Mouse (Mus musculus) embryo, embryonic 11 days (tissue): Measurements from ENCODE around the gene Per1.

Source experiments
- DNase-seq: peaks from one replicate; pipeline ENCODE4 v3.0.0-alpha.2; 2015

Per1 gene

DNA sequence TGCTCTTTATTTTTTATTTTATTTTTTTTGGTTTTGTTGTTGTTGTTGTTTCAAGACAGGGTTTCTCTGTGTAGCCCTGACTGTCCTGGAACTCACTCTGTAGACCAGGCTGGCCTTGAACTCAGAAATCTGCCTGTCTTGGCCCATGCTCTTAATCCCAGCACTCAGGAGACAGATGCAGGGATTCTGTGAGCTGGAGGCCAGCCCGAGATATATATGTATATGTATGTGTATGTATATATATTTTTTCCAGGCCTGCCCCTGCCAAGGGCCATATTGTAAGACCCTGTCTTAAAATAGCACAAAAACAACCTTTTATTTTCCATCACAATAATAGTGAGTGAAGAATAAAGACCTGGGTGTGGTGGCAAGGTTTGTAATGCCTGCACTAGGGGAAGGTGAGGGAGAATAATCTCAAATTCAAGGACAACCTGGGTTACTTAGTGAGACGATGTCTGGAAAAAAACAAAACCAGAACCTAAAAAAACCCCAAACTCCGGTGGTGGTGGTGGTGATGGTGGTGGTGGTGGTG, 29.6 kb upstream of the Per1 start:
- DNase-seq, result no peak

- peak; percentile 49 for DNase-seq
These were observed 28.7 kb upstream of the Per1 start for GRCm38 (mm10) chr11:69066163-69066861.

- peak; percentile 91 for DNase-seq
These were observed 28.1 kb upstream of the Per1 start for GRCm38 (mm10) chr11:69066956-69067355.

DNA sequence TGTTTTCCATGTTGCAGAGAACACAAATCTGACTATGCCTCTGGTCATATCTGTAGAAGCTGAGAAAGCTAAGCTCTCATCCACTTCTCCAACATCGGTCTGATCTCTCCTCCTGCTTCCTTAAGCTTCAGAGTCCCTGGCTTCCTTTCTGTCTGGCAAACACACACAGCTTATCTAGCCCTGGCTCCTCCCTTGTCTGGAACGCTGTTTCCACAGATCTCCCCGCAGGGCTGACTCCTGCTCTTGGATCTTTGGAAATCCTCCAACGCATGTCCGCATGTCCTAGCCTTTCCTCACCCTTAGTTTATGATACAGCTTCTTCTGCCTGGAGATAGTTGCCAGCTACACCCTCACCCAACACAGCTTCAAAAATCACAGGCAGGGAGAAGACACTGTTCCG, 27.4 kb upstream of the Per1 start:
- DNase-seq, result no peak

DNA sequence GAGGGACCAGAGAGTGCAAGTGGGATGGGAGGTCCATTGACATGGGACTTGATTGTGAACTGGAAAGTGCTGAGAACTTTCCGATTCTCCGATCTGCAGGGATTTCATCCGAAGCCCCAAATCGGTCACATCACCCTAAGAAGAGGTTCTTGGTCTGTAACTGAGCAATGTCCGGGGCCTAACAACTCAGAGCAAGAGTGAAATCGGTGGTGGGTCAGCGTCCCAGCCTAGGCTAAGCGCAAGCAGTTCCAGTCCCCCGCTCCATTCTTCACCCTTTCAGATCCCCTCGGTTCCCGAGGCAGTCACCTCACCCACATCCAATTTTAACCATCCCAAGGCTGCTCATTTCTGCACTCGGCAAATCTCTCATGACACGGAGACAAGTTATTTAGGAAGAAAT, 24.9 kb upstream of the Per1 start:
- DNase-seq, result peak; percentile 63

DNA sequence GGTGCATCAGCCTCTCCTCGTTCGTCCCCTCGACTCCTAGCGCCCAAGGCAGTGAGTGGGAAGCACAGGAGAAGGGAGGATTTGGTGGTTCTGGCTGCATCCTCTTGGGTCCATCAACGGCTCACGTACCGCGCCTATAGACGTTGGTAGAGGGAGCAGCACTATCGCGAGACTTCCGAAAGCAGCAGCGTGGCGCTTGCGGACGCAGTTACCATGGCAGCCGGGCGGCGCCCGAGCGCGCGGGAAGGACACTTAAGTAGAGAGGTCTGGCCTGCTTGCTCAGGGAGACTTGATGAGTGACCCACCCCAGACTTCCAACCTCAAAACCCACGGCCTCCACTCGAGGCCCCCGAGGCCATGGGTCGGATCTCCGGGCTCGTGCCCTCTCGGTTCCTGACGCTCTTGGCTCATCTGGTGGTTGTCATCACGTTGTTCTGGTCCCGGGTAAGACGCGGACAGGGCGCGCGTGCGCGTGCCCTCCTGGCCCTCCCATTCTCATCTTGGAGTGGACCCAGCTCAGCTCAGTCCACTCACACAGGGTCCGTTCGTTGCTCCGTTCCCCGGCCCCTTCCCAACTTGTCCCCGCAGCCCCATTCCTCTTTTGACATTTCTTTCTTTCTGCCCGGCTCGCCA, 24.3 kb upstream of the Per1 start, which contains the start of gene Tmem107:
Gene Tmem107 (plus strand): TSS at position 217 of the 633 bp plus-strand sequence.
- DNase-seq, result peak; percentile 97

DNA sequence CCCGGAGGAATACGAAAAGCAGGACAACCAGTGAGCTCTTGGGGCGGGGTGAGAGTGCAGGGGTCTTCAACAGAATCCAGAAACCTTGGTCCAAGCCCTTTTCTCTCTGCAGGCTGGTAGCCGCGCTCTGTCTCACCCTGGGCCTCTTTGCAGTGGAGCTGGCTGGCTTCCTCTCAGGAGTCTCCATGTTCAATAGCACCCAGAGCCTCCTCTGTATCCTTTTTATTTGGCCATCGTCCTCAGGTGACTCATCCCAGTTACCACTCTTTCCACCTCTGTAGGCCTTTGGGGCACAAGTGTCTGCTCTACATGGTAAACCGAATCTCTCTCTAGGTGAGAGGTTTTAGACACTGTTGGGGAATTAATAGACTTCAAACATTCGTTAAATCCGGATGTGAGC, 23.8 kb upstream of the Per1 start:
- DNase-seq, result no peak

DNA sequence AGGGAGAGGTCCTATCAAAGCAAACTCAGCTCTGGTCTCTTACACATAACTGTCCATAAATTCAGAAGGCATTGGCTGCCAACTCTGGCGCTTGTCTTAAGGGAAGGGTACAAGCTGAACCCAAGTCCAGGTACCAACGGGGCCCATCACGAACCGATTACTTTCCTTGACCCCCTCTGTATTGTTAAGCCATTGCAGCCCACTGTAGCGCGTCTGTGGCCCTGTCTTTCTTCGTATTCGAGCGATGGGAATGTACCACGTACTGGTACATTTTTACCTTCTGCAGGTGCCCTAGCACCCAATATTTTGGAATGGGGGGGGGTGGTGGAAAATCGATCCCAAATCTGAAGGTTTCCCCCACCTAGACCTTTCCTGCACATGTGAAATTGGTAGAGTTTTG, 22.8 kb upstream of the Per1 start:
- DNase-seq, result no peak

- no peak for DNase-seq
These were observed 22.4 kb upstream of the Per1 start for GRCm38 (mm10) chr11:69072666-69073064.

DNA sequence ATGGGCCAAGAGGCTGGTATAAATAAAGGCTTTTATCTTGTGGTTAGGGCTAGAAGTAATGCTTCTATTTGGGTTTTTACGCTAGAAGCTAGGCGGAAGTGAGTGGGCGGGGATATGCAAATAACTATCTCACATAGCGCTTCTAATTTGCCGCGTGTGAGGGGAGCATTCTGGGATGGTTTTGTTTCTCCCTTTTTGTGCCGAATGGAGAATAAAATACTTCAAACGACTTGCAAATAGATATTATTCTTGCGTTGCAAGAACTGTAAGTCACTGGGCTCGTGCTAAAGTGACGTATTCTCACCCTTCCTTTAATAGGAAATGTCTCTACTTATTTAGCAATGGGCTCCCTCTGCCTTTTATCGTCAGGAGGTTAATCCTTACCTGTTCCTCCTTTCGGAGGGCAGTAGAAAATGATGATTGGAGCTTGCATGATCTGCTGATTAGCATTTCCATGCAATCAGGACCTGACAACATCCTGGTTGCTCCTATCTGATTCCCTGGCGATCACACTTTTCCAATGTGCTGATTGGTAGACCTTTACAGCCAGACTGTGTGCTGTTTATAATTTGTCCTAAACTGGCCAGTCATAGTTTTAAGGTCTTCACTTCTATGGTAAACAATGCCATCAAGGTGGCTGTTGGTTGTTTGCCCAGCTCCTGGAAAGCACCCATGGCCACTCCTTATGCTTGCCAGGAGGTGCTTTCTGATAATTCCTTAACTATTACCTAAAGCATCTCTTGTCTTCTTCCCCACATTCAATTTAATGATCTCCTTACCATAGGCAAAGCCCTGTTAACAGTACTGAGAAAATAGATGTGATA, 21.7 kb upstream of the Per1 start:
- peak; percentile 95 for DNase-seq

- DNase-seq, result no peak
These were observed 20.9 kb upstream of the Per1 start for GRCm38 (mm10) chr11:69073951-69074775.

DNA sequence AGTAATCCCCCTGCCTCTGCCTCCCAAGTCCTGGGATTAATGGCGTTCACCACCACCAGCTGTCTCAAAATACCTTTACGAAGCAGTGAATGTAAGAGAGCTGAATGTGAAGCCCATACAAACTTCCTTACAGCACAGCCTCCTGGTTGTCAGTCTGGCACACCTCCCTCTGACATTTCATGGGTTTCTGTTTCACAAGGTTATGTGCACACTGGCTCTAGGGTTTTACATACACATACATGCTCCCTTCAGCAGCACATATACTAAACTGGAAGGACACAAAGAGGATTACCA, 20.3 kb upstream of the Per1 start:
- no peak for DNase-seq

DNA sequence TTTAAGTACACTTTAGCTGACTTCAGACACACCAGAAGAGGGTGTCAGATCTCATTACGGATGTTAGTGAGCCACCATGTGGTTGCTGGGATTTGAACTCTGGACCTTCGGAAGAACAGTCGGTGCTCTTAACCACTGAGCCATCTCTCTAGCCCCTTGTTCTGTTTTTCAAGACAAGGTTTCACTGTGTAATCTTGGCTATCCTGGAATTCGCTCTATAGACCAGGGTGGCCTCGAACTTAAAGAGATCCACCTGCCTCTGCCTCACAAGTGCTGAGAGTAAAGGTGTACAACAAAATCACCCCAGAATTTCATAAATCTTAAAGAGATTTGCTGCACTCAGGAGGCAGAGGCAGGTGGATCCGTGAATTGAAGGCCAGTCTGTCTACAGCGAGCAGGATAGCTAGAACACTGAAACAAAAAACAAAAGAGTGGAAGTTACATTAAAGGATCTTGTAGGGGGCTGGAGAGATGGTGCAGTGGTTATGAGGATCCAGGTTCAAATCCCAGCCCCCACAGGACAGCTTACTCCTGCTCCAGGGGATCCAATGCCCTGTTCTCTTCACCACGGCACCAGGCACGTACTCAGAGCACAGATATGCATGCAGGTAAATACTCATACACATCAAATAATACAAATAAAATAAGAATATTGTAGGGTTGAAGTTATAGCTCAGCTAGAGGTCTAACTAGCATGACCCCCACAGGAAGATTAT, 19.1 kb upstream of the Per1 start:
- DNase-seq, result no peak

DNA sequence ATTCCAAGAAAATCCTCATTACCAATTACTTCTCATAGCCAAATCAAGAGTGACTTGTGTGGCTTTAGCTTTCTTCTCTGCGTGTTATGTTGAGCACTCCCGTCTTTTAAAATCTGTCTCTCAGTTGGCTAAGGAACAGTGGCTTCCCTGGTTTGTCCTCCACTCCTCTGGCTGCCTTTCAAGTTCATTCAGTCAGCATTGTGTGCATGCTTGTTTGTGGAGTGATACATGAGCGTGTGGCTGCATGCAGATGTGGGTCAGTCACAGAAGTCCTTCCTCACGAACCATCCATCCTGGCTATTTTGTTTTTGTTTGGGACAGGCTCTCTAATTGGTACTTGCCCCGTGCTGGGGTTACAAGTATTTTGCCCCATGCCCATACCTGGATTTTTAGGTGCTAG, 18.4 kb upstream of the Per1 start:
- no peak for DNase-seq

DNA sequence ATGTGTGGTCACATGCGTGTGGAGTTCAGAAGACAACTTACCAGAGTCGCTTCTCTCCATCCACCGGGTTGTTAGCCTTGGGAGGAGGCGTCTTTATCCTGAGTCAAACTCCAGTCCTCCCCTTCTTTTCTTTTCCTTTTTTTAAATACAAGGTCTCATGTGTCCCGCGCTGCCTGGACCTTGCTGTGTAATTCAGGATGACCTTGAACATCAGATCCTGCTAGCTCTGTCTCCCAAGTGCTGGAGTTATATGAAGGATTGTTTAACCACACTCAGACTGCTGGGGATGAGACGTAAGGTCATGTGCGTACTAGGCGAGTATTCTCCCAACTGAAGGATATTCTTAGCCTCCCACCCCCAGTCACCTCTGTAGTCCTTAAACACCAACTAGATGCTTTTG, 17.7 kb upstream of the Per1 start:
- no peak for DNase-seq

GRCm38 (mm10) chr11:69078041-69078440, 17.0 kb upstream of the Per1 start:
- DNase-seq, result no peak

DNA sequence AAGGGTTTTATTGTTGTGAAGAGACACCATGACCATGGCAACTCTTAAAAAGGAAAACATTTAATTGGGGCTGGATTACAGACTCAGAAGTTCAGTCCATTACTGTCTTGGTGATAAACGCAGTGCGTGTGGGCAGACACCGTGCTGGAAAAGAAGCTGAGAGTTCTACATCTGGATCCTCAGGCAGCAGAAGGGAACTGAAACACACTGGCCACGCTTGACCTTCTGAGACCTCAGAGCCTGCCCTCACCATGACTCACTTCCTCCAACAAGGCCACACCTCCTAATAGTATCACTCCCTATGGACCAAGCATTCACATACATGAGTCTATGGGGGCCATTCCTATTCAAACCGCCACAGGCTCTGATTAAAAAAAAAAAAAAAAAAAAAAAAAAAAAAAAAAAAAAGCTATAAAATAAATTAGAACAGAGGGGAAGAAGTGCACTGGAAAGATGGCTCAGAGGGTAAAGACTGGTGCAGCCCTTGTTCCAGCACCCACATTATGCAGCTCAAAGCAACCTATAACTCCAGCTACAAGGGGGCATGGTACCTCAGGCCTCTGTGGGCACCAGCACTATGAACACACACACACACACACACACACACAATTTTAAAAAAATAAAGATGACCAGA, 16.1 kb upstream of the Per1 start:
- DNase-seq, result no peak

DNA sequence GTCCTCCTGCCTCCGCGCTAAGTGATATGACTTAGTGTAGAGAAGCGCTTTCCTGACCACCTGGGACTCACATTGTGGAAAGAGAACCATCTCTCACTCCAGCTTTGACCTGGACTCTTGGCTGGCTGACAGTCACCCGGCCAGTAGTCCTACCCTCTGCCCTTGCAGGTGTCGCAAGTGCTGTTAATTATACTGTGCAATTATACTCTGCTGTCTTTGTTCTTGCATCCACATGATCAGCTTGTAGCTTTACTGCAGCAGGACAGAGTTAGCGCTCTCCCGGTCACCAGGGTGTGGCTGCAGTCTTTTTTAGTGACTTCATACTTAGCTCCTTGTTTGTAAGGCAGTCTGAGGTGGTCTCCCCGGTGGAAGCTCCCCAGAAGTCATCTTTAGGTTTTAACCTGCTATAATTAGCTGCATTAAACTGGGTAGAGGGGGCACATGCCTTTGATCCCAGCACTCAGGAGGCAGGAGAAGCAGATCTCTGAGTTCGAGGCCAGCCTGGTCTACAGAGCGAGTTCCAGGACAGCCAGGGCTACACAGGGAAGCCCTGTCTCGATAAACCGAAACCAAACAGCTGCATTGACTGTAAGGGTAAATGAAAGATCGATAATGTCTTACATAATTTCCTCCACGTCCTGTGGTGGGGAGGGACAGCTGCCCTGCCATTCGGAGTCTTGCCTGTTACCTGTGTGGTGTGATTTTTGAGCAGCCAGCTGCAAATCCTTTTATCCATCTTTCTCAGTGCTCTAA, 14.7 kb upstream of the Per1 start:
- DNase-seq, result no peak

- DNase-seq, result no peak
These were observed 14.2 kb upstream of the Per1 start for GRCm38 (mm10) chr11:69080855-69081222.

GRCm38 (mm10) chr11:69081613-69082012, 13.4 kb upstream of the Per1 start:
- no peak for DNase-seq

- DNase-seq, result no peak
These were observed 9.4 kb upstream of the Per1 start for GRCm38 (mm10) chr11:69085608-69086007.
